Mouse (Mus musculus): ENCODE results near the gene Tnni2. TPM values are rescaled to one million over a fixed set of nuclear protein-coding genes. Genes with fewer than 3 reads are reported as not detected.

Tnni2 gene
- total RNA-seq (2023) = 4.8 and 8.2 TPM in 2 replicates

GRCm38 (mm10) chr7:142441585-142441984 lies at the start of gene Tnni2:
Gene Tnni2, plus strand, starts transcription at chr7:142441808.

DNA sequence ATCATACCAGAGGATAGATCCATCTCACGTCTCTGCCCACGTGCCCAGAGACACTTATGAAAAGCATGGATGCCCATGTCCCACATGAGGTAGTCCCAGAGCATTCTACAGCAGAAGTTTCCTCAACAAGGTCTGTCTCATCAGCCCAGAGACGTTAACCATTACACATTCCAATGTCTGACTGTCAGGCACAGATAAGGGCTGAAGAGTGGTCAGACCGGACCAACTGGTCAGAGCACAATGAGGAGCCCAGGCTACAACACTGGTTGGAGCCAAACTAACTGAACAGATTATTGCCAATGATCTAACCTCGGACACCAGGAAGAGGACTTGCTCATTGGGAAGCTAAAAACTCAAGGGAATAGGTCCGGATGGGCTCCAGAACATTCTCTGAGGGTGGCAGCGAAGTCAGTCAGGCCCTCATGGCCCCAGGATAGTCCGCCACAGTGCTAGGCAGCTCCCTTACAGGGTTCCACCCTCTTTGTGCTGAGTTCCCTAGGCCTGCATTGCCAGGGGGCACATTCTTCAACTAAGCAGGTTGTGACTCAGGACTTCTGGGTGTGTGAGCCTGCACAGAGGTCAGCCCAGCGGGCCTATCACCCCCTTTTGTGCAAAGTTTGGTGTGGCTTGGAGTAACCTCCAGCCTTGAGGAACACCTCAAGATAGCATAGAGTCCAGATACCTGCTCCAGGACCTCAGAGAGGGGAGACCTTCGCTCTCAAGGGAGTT lies 7.3 kb upstream of the Tnni2 start, which contains the start of gene Syt8:
Syt8 (plus strand) TSS at position 714 of the 729 bp plus-strand sequence.

GRCm38 (mm10) chr7:142460636-142461077 lies 19.0 kb downstream of the Tnni2 start, which contains the start of gene Lsp1:
Gene Lsp1, plus strand, starts transcription at chr7:142460809.

Other genes with a start within 250 kb of the Tnni2 start
- not detected in 2 replicates for gene Krtap5-3, start 240.4 kb upstream of the Tnni2 start, total RNA-seq (2023)
- gene Gm7579, start 229.9 kb upstream of the Tnni2 start, total RNA-seq (2023) = not detected in 2 replicates
- not detected in 2 replicates for gene Krtap5-5, start 211.8 kb upstream of the Tnni2 start, total RNA-seq (2023)
- not detected in 2 replicates for gene Gm40460, start 200.7 kb upstream of the Tnni2 start, total RNA-seq (2023)
- not detected in 2 replicates for gene Gm2431, start 183.5 kb upstream of the Tnni2 start, total RNA-seq (2023)
- not detected in 2 replicates for gene Gm4559, start 167.4 kb upstream of the Tnni2 start, total RNA-seq (2023)
- not detected in 2 replicates for gene Krtap5-1, start 144.7 kb upstream of the Tnni2 start, total RNA-seq (2023)
- gene Krtap5-4, start 138.3 kb upstream of the Tnni2 start, total RNA-seq (2023) = not detected in 2 replicates
- gene Ifitm10, start 68.1 kb upstream of the Tnni2 start, total RNA-seq (2023) = 13.6 and 13.7 TPM in 2 replicates
- gene Gm49369, start 59.1 kb upstream of the Tnni2 start, total RNA-seq (2023) = 9.5 TPM in 1 of 2 replicates, not detected in the other
- gene Ctsd, start 53.8 kb upstream of the Tnni2 start, total RNA-seq (2023) = 760 and 974 TPM in 2 replicates
- 5.8 and 7.4 TPM in 2 replicates for gene Syt8, start 7.0 kb upstream of the Tnni2 start, total RNA-seq (2023)
- gene Lsp1, start 19.0 kb downstream of the Tnni2 start, total RNA-seq (2023) = 1,515 and 1,757 TPM in 2 replicates
- 33.8 and 37.4 TPM in 2 replicates for gene Tnnt3, start 57.0 kb downstream of the Tnni2 start, total RNA-seq (2023)
- 1.7 and 5.7 TPM in 2 replicates for gene Mrpl23, start 90.9 kb downstream of the Tnni2 start, total RNA-seq (2023)
- gene Igf2, start 225.0 kb downstream of the Tnni2 start, total RNA-seq (2023) = not detected in 2 replicates
- gene Gm49394, start 228.1 kb downstream of the Tnni2 start, total RNA-seq (2023) = not detected in 2 replicates

All from neutrophil, adult 65 days (primary cell).